9 mouse cellular contexts compared by ENCODE assay signal in the genomic region with DNA sequence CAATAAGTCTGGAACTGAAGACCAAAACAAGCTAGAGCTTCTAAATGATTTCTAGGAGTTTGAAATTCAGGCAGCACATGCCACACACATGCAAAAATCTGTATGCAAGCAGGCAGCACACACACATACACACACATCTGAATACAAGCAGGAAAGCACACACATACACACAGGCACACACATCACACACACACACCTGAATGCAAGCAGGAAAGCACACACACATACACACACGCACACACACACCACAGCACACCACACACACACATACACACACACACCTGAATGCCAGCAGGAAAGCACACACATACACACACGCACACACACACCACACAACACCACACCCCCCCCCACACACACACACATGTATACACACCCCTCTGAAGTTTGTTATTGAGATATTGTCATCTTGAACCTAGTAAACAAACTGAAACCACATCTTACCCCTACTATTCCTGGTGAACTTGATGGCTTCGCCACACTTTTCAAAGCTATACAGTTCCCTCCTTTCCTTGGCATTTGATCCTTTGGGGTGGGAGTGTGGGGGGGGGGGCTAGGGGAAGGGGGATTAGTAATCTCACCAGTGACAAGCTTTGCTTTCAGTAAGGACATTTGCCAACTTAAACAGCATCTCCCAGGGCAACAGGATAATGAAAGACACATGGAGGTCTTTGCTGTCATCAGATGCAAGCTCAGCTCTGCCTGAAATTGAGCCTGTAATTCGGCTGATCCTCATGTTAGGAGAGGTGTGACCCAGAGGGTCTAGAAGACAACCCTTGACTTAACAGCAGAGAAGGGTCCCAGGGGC. TPM values are rescaled to one million over a fixed set of nuclear protein-coding genes. Genes with fewer than 3 reads are reported as not detected.
DNase-seq lines count a peak whose midpoint lies in the region; ATAC-seq lines count a peak whose summit lies in the region.
"Had no signal": no experiment of that assay in that cellular context is flagged by ENCODE, and none has a peak within 500 bp of the region (broad histone marks: within the 10 kb centered on the region; RNA-seq: fewer than 3 reads in every experiment).

No protein-coding gene starts in this region.

- H3K4me2 ChIP-seq in heart, embryonic 12.5 days: no peak overlapping the region
- H3K4me2 ChIP-seq in heart, embryonic 11.5 days: no peak overlapping the region
- no peak overlapping the region for H3K4me2 ChIP-seq in forebrain, embryonic 13.5 days
- no peak overlapping the region for H3K4me2 ChIP-seq in midbrain, embryonic 12.5 days (replicated peaks)

- 0 out of 2 replicates have a peak, but pooled peaks cover 4% of the 10 kb centered on the region for H3K36me3 ChIP-seq in heart, embryonic 12.5 days
- H3K36me3 ChIP-seq in heart, embryonic 11.5 days (ENCODE audit: control insufficient read depth, insufficient read depth, low read length): no peaks in the 10 kb centered on the region
- no peaks in the 10 kb centered on the region for H3K36me3 ChIP-seq in forebrain, embryonic 13.5 days (ENCODE audit: poor library complexity, severe bottlenecking)
- H3K36me3 ChIP-seq in midbrain, embryonic 12.5 days: no peaks in the 10 kb centered on the region

- H3K4me3 ChIP-seq in heart, embryonic 12.5 days: no peak overlapping the region
- H3K4me3 ChIP-seq in heart, embryonic 11.5 days (ENCODE audit: low read depth, low read length): no peak overlapping the region
- H3K4me3 ChIP-seq in forebrain, embryonic 13.5 days: no peak overlapping the region
- no peak overlapping the region for H3K4me3 ChIP-seq in midbrain, embryonic 12.5 days

- no peak overlapping the region for H3K9ac ChIP-seq in heart, embryonic 12.5 days
- no peak overlapping the region for H3K9ac ChIP-seq in heart, embryonic 11.5 days (ENCODE audit: low read depth, low read length)
- H3K9ac ChIP-seq in forebrain, embryonic 13.5 days: peak overlapping the region; percentile 40; the same call in 1 of the 2 replicates
- no peak overlapping the region for H3K9ac ChIP-seq in midbrain, embryonic 12.5 days (replicated peaks)
- H3K9ac ChIP-seq: liver, embryonic 14.5 days had no signal

- 61% methylated on average over 4 of the region's 4 CpGs for WGBS in heart, embryonic 12.5 days
- 67% methylated on average over 4 of the region's 4 CpGs for WGBS in heart, embryonic 11.5 days (ENCODE audit: insufficient replicate concordance)
- WGBS in forebrain, embryonic 13.5 days: 57% methylated on average over 4 of the region's 4 CpGs
- 43% methylated on average over 4 of the region's 4 CpGs for WGBS in midbrain, embryonic 12.5 days

- ATAC-seq in heart, embryonic 12.5 days (ENCODE audit: insufficient number of reproducible peaks, low FRiP score): peak; percentile 36; the same call in 1 of the 2 replicates
- no peak; the same call in 1 of the 2 replicates for ATAC-seq in heart, embryonic 11.5 days (replicated peaks; ENCODE audit: insufficient number of reproducible peaks, low FRiP score, low TSS enrichment)
- peak; percentile 48 for ATAC-seq in forebrain, embryonic 13.5 days
- peak; percentile 63; the same call in 1 of the 2 replicates for ATAC-seq in midbrain, embryonic 12.5 days (ENCODE audit: low FRiP score, low read depth)

- DNase-seq in NIH3T3 (ENCODE audit: low read depth): peak; percentile 66
- DNase-seq in layer of hippocampus, adult 9-10 months (ENCODE audit: low spot score): no peak
- DNase-seq in left cerebral cortex, adult 11 months (ENCODE audit: low spot score): no peak
- no peak for DNase-seq in thymus, postnatal 0 days (ENCODE audit: low spot score)

- H3K27me3 ChIP-seq in heart, embryonic 12.5 days (replicated peaks): no peaks in the 10 kb centered on the region
- no peaks in the 10 kb centered on the region for H3K27me3 ChIP-seq in heart, embryonic 11.5 days (ENCODE audit: control insufficient read depth, insufficient read depth, low read length)
- H3K27me3 ChIP-seq in forebrain, embryonic 13.5 days: no peaks in the 10 kb centered on the region
- H3K27me3 ChIP-seq in midbrain, embryonic 12.5 days: peaks cover 17% of the 10 kb centered on the region; the same call in 1 of the 2 replicates

- no peak overlapping the region for H3K27ac ChIP-seq in heart, embryonic 12.5 days (ENCODE audit: poor library complexity, severe bottlenecking)
- H3K27ac ChIP-seq in heart, embryonic 11.5 days (ENCODE audit: low read depth, low read length): no peak overlapping the region
- H3K27ac ChIP-seq in forebrain, embryonic 13.5 days: no peak overlapping the region
- no peak overlapping the region for H3K27ac ChIP-seq in midbrain, embryonic 12.5 days (replicated peaks)
- H3K27ac ChIP-seq: liver, embryonic 14.5 days had no signal

- no peaks in the 10 kb centered on the region for H3K9me3 ChIP-seq in heart, embryonic 12.5 days (replicated peaks)
- no peaks in the 10 kb centered on the region for H3K9me3 ChIP-seq in heart, embryonic 11.5 days (replicated peaks; ENCODE audit: control insufficient read depth, low read length)
- no peaks in the 10 kb centered on the region for H3K9me3 ChIP-seq in forebrain, embryonic 13.5 days (replicated peaks)
- H3K9me3 ChIP-seq in midbrain, embryonic 12.5 days: no peaks in the 10 kb centered on the region

- H3K4me1 ChIP-seq in heart, embryonic 12.5 days (replicated peaks): peaks cover 26% of the 10 kb centered on the region
- H3K4me1 ChIP-seq in heart, embryonic 11.5 days (ENCODE audit: control insufficient read depth, insufficient read depth, low read length): peaks cover 13% of the 10 kb centered on the region
- peaks cover 13% of the 10 kb centered on the region for H3K4me1 ChIP-seq in forebrain, embryonic 13.5 days
- peaks cover 15% of the 10 kb centered on the region for H3K4me1 ChIP-seq in midbrain, embryonic 12.5 days

RNA-seq across cellular contexts. Expression of a gene that starts 38.6 kb away (rescaled TPM):
- polyA plus RNA-seq in heart, embryonic 12.5 days (2016; fragmentation: Nextera tagmentation; extraction: Ambion mirVana): 14.8 and 18.1 TPM in 2 replicates
- polyA plus RNA-seq in heart, embryonic 11.5 days (2014; fragmentation: Nextera tagmentation; extraction: Ambion mirVana): 11.5 and 16.6 TPM in 2 replicates
- 20.9 and 23.9 TPM in 2 replicates for polyA plus RNA-seq in forebrain, embryonic 13.5 days (2015; fragmentation: Nextera tagmentation; extraction: Ambion mirVana)
- polyA plus RNA-seq in midbrain, embryonic 12.5 days (2016; fragmentation: Nextera tagmentation; extraction: Ambion mirVana): 22.8 and 25.0 TPM in 2 replicates
- 62.9 and 79.3 TPM in 2 replicates for polyA plus RNA-seq in thymus, postnatal 0 days (2015; fragmentation: Nextera tagmentation; extraction: Ambion mirVana)
